Mouse (Mus musculus) ZHBTc4 (cell line): Measurements from ENCODE around the gene Clybl.

Source experiments
- DNase-seq: peaks from one replicate; pipeline ENCODE4 v3.0.0-alpha.2; 2011; ENCODE audit warnings: low read depth, low spot score

Clybl gene

DNA sequence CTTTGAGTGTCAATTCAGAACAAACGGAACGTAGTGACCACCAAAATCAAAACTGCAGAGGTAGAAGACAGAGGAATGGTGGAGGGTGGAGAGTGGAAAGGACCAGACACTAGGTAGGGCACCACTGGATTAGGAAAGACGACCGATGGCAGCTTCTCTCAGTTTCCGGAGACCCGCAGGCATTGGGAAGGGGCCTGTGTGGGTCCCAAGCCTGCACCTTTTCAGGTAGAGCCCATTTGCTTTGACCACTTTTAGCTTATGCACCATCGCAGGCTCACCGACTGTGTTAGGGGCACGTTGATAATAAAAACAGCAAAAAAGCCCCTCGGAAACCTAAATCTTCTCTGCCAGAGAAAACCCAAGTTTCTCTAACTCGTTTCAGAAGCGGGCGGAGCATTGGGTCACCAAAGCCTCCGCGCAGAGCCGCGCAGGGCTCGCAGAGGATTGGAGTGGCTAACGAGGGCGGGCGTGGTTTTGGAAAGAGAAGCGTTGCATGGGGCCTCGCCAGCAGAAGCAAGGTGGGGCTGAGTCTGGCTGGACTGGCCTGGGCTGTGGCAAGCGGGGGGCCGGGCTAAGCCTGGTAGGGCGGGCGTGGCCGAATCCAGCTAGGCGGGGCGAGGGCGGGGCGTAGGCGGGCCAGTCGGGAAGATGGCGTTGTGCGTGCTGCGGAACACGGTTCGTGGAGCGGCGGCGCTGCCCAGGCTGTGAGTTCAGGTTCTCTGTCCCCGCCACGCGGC lies at the start of gene Clybl:
TSS of gene Clybl (plus strand) at position 627 of the 737 bp plus-strand sequence.
- DNase-seq: peak; percentile 97

DNA sequence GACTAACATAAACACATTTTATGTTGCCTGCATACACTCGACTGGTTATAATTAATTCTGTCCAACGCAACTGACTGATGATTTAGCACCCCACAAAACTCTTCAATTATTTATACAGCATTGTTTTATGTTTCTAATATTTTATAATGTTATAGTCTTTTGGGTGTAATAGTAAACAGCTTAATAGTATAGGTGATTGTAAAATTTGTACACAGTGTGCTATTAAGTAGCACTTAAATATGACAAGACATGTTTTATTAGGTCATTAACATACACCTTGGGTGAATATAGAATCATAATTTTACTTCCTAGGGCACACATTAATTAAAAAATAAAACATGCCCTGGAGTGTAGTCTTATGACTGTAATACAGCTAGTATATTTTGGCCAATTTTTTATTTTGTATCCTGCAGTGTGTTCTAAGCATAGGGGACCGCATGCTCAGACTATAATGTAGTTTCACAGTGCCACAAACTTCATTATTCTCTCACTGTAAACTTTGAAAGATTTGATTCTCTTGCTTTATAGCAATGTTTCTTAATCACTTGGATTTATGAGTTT lies 45.1 kb upstream of the Clybl start:
- no peak for DNase-seq

DNA sequence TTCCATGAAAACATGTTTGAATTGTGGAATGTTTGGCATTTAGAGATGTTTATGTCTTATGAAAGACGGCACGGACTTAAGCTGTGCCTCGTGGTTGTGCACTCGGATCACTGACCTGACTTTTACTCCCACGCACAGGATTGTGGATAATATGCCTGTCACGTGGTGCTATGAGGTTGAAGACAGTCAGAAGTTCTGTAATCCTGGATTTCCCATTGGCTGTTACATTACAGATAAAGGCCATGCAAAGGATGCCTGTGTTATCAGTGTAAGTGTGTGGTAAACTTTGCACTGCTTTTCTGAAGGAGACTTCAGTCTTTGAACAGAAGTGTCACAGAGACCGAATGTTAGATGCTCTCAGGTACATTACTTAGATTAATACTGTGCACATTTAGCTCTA lies 44.3 kb upstream of the Clybl start:
- no peak for DNase-seq

DNA sequence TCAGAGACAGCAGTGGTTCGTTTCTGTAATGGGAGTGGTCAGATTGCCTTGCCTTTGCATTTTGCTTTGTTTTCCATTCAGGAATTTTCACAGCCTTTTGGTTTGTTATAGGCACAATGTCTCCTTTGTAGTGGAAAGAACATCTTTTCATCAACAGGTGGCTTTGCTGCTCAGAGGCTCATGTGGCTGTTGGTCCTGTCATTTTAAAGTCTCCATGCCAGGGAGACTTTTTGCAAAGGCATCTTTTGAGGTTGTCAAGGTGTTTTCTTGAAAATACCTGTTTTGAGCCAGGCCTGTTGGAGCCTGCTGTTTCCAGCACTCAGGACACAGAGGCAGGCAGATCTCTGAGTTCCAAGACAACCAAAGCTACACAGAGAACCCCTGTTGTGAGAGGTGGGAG lies 41.4 kb upstream of the Clybl start:
- peak; percentile 80 for DNase-seq

DNA sequence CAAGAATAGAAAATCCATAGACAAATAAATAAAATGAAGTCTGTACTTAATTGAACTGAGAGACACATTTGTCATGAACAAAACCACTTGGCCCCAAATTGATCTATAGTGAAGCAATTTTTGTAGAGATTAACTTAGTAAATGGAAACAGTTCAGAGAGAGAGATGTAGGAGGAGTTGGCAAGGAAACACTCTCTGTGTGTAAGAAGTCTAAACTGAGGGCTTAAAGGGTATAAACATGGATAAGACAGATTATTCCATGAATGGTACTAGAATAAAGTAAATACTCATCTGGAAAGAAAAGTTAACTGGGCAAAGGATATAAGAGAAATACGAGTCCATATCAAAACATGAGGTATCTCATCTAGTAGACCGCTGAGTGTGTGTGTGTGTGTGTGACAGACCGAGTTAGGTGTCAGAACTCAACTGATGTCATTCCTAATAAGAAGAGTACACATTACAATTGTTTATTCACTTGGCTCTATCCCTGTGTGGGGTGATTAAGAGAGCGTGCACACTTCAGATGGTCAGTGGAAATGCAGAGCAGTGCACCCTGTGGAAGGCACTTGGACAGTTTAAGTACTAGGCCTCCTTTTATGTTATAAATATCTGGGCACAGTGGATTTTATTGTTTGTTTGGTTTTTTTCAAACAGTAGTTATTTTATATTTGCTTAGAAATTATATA lies 37.8 kb upstream of the Clybl start:
- DNase-seq: no peak

DNA sequence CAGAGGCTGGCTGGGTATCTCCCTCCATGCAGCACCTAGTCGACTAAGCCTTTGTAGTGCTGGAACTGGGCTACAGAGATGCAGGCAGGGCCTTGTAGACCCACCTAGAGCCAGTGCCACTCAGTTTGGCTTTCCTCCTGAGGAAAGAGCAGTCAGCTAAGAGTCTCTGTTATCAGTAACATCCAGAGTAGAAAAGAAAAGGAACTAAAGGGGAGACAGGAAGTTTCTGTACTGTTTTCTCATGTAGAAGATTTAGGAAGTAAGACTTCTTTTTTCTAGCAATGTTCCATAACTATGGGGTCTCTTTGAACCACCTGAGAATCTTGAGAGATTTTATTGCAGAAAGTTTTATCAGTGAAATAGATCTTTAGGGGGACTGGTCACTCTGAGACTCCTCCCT lies 36.1 kb upstream of the Clybl start:
- no peak for DNase-seq

DNA sequence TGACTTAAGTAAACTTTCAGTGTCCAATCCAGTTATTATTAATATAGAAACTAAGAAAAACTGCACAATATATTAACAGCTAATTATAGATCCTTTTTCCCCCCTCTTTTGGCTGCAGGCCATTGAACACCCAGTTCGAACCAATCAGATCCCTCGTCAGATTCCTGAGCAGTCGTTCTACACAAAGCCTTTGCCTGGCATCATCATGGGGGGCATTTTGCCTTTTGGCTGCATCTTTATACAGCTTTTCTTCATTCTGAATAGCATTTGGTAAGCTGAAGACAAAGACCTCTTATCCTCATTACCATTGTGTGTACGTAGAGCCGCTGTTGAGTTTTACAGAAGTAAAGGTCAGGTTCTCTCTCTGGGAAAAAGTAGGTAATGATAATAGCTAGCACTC lies 30.9 kb upstream of the Clybl start:
- DNase-seq: no peak

DNA sequence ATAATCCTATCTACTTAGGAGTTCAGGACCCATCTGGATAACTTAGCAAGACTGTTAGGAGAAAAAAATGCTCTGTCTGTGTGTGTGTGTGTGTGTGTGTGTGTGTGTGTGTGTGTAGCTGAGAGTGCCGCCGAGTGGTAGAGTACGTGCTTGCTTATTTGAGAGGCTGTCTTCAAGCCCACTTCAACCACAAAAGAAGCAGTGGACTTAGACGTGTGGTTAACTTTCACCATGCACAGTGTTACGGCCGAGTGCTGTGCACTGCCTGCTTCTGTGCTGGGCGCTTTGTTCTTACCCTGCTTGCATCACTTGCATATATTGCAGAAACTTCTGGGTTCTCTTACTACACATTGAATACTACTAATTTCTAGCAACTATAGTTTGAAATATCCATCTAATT lies 23.8 kb upstream of the Clybl start:
- DNase-seq: no peak

DNA sequence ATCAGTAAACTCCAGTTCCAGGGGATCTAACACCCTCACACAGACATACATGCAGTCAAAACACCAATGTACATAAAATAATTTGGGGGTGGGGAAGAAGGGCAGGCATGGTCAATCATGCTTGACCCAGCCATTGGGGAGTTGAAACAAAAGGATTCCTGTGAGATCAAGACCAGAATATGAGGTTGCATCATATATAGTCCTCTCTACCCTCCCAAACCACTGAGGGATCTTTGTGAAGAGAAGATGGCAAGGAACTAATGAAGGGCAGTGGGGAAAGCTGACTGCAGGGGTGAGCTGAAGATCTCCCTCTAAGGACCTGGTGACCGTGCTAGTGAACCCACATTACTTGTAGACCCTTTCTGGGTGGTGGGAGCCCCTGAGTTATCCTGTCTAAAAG lies 20.6 kb upstream of the Clybl start:
- no peak for DNase-seq

DNA sequence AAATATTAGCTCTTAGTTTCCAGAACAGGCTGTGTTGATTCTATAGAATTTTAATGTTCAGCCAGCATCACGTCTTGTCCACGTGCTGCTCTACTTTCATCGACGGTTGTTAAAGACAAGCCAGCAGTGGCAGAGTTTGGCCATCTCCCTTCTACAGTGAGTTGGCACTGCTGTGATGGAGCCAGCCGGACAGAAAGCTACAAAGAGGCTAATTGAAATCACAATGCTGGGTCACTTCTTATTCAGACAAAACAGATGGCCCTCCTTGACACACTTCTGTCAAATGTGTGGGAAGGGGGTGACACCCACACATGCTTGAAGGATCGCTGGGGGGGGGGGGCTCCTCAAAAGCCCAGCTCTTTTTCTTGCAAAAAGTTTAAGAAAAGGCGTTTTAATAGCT lies 12.6 kb upstream of the Clybl start:
- DNase-seq: no peak

DNA sequence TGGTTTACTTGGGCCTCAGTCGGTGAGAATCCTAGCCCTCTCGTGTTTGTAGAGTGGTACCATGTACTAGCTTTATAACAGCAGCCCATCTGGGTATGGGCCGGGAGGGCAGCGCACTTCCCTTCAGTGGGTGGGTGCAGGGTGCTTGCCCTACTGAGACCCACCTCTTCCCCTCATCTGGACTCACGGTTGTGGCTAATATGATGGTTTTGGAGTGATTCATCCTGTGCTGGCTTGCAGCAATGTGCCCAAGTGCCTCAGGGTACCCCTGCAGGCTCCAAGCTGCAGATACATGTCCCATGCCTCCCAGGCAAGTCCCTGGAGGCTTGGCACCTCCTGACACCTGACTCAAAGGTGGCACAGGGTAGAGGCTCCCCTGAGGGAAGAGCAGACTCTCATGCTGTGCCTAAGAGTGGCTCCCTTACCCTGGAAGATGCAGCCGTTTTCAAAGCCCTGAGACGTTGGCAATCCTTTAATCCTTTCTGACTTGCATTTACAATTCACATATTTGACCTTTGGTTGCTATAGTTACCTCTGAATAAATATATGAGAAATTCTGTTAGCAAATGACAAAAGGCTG lies 11.2 kb upstream of the Clybl start:
- no peak for DNase-seq

DNA sequence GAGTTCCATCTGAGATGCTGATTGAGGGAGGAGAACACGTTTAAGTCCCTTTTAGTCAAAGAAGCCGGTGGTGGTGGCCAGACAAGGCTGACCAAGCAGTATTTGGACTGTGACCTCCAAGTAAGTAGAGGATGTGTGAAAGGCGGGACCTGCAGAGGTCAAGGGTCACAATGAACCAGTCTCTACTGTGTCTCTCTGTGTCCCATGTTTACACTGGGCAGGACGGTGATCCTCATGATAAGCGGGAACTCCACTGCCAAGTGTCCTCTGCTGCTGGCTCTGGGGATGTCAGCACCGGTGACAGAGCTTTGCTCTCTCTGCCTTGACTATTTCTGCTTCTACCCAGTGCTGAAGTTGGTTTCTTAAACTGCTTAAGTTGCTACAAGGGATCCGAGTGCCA lies 10.5 kb upstream of the Clybl start:
- DNase-seq: no peak

DNA sequence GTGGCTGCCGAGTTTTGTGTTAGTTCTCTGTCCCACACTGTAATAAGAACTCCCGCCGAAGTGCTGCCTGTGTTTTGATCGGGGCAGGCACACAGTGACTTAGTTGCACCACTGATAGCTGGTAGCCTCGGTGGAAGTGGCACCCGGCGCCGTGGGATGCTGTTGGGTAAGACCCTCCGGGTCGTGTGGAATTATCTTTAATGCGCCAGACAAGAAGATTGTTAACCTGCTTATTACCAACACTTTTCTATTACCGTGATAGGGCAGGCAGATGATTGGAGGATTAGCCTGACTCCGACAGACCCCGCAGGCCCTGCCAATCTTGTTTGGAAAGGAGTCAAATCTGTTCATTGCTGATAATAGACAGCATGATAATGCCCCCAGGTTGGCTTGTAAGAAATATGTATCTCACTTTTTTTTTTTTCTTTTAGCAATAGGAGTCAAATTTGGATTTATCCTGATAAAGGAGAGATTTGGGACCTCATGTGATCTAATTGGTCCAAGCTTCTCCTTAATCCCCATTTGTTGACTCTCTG lies 5.2 kb upstream of the Clybl start:
- no peak for DNase-seq

DNA sequence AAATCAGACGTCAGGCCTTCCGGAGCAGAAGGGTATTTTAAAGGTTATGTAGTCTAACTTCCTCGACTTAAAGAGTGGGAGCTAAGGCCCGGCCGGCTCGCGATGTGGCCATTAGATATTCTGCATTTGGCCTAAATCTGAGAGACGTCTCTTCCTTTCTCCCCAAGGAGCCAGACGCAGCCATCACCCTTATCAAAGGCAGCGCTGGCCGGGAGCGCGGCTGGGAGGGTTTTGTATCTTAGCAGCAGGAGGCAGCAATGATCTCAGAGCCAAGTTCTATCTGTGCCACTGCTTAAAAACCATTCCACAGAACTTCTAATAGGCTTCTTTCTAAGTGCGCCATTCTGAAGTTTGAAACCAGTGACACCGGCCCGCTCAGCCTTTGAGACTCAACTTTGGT lies 2.2 kb upstream of the Clybl start:
- no peak for DNase-seq

DNA sequence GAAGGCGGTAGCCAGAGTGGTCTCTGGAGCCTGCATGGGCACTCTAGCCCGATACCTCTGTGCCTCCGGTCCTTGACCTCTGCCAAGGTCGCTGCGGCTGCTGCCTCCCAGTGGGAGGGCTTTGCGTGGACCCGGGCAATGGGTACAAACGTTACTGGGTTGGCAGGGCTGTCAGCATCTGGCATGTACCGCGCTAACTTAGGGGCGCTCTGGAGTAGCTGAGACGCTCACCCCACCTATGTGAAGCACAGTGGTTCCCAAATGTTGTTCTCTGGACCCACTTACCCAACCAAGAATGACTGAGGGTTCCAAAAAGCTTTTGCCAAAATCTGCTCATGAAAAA lies 282 bp downstream of the Clybl start:
- no peak for DNase-seq

DNA sequence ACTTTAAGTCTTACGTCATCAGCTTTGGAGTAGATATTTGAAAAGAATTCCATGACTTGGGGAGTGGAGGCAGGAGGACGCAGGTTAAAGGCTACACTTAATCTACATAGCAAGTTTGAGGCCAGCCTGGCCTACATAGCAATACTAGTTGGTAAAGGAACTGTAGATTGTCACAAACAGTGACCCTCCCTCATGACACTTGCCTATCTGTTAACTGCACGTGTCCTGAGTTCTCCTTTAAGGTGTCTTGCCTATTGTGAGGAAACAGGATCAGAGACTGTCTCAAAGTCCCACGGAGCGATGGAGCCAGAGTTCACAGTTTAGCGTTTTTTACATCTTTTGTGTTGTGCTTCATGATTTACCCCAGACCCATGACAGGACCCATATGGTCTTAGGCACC lies 716 bp downstream of the Clybl start:
- no peak for DNase-seq

DNA sequence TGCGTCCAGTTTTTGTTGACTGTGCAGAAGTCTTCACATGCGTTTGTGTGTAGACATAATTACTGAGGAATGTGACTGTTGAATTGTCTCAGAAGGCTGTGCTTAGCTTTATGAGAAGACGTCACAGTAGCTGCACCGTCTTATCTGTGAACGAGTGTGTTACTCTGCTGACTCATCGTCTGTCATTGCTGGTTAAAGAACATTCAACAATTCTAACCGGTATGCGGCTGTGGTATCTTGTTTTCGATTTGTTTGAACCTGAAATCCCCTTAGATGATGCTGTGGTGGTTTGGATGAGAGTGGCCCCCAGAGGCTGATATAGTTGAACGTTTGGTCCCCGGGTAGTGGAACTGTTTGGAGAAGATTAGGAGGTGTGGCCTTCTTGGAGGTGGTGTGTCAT lies 2.5 kb downstream of the Clybl start:
- DNase-seq: no peak

DNA sequence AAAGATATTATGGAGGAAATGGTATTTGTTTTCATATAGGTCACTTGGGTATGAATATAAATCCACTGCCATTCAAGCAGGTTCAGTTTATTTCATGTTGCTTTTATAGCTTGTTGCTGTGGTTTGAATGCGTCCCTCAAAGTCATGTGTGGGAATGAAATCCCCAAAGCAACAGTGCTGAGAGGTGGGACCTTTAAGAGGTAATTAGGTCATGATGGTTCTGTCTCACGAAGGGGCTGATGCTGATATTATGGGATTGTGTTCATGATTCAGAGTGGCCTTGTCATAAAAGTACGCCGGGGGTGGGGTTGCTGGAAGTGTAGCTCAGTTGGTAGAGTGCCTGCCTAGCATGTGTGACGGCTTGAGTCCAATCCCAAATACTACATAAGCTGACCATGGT lies 6.7 kb downstream of the Clybl start:
- DNase-seq: no peak

DNA sequence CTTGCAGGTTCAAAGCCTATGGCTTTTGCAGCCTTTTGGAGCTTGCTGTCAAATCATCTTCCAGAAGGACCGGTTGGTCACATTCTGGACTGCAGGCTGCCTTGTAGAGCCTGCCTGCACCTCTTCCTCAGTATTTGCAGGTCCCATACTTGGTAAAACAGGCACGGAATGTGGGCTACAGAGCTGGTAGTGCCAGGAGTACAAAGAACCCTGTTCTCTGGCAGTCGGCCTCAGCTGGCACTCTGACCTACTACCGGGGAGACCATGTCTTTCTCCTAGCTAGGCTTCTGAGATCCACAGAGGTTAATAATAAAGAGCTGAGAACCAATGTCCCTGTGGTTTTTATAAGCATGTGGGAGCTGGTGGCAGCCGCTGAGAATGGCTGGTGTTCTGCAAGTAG lies 8.4 kb downstream of the Clybl start:
- DNase-seq: no peak

DNA sequence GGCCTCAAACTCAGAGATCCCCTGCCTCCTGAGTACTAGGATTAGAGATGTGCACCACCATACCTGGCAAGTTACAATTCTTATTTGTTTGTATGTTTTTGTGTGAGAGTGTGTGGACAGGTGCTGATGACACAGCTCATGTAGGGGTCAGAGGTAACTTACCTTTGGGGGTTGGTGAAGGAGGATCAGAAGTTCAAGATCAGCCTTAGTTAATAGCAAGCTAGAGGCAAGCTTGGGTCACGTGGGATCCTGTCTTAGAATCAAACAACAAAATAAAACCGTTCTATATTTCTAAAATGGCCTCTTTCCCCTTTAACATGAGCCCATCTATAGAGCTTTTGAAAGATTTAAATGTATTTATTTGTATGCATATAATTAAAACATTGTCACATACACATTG lies 9.0 kb downstream of the Clybl start:
- DNase-seq: no peak

DNA sequence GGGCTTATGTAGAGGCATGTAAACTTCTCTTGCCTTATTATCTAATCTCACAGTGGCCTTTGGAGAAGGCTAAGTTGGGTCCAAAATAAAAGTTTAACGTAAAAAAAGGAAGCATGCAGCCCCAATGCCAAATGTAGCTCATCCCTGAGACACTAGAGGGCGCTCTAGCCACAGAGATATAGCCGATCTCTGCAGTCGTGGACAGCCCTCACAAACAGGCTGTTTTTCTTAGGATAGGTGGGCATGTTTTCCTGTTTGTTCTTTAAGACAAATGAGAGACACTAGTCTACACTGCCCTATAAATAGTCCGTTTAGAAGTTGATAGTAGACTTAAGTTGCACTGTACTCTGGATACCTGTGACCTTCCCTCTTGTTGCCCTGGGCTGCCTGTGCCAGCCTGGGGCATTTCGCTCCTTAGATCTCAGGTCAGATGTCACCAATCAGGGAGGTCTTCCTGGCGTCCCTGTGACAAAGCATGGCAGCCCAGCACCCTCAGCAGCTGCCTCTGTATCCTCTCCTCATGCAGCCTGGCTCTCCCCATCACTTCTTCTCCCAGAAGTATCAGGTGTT lies 9.5 kb downstream of the Clybl start:
- peak; percentile 75 for DNase-seq

DNA sequence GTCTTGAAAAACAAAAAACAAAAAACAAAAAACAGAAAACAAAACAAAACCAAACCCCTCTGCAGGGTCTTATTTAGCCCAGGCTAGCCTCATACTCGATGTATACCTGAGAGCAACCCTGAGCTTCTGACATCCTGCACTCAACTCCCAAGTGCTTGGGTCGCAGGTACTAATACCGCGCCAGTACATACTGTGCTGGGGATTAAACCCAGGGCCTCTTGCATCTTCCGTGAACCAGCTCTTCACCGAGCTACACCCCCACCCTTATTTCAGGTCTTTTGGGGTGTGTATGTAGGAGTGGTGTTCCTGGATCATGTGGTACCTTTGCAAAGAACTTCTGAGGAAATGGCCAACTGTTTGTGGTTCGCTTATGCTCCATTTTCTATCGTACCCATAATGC lies 13.1 kb downstream of the Clybl start:
- DNase-seq: no peak
